Mouse (Mus musculus): Measurements from ENCODE around the gene Zscan10. TPM values are rescaled to one million over a fixed set of nuclear protein-coding genes. Genes with fewer than 3 reads are reported as not detected.

Zscan10 gene
- polyA plus RNA-seq, 1 experiment from 2014 or later, result 0.26 TPM

- peak; percentile 3; the same call in 1 of the 2 replicates for ATAC-seq (ENCODE audit: low read depth)
- H3K36me3 ChIP-seq (ENCODE audit: control insufficient read depth, insufficient read depth, low read length), result no peaks in the 10 kb centered on the region
- no peaks in the 10 kb centered on the region for H3K9me3 ChIP-seq (ENCODE audit: control insufficient read depth, low read length)
- H3K27ac ChIP-seq (ENCODE audit: low read length), result peak overlapping the region; percentile 96
- WGBS, result 29% methylated on average over 7 of the region's 7 CpGs
- H3K4me3 ChIP-seq (ENCODE audit: low read length), result peak overlapping the region; percentile 56
- peak overlapping the region; percentile 70 for H3K9ac ChIP-seq (ENCODE audit: low read length)
- no peaks in the 10 kb centered on the region for H3K27me3 ChIP-seq (ENCODE audit: control insufficient read depth, insufficient read depth, low read depth, low read length)
- peaks cover 12% of the 10 kb centered on the region for H3K4me1 ChIP-seq (replicated peaks; ENCODE audit: control insufficient read depth, insufficient read depth, low read length)
- peak overlapping the region; percentile 86 for H3K4me2 ChIP-seq (ENCODE audit: low read depth, low read length)
These were observed 1.0 kb upstream of the Zscan10 start for GRCm38 (mm10) chr17:23599605-23600063.

DNA sequence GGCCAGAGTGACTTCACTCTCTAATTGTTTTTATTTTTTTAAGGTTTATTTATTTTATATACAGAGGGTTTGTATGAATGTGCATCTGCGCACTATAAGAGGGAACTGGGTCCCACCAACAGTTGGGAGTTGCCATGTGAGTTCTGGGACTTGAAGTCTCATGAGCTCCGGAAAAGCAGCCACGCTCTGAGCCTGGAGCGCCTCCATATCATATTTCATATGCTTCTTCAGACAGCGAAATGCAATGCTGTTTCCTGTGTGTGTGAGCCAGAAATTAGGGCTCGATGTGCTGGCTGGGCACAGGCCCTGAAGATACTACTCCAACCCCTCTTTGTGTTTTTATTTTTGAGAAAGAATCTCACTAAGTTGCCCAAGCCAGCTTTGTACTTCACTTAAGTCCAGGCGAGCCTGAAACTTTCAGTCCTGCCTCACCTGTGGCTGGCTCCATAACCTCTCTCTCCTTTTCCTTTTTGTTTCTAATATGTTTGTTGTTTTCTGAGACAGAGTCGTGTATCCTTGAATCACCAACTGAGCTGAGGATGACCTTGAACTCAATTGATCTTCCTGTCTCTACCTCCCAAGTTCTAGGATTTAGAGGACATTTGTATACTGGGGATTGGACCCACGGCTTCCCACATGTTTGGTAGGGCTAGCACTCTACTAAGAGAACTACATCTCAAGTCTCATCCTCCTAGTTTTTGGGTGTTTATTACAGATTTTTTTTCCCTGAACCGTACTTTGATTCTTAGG lies 1.4 kb downstream of the Zscan10 start:
- Histone ChIP-seq H3K4me2 (ENCODE audit: low read depth, low read length) (no peak overlapping the region), H3K9me3 (ENCODE audit: control insufficient read depth, low read length) (no peaks in the 10 kb centered on the region), H3K4me1 (replicated peaks; ENCODE audit: control insufficient read depth, insufficient read depth, low read length) (peaks cover 12% of the 10 kb centered on the region), H3K27ac (ENCODE audit: low read length) (peak overlapping the region; percentile 29), H3K27me3 (ENCODE audit: control insufficient read depth, insufficient read depth, low read depth, low read length) (no peaks in the 10 kb centered on the region), H3K36me3 (ENCODE audit: control insufficient read depth, insufficient read depth, low read length) (no peaks in the 10 kb centered on the region), H3K4me3 (ENCODE audit: low read length) (no peak overlapping the region), H3K9ac (ENCODE audit: low read length) (no peak overlapping the region)
- WGBS, result 33% methylated on average over 10 of the region's 10 CpGs
- ATAC-seq (ENCODE audit: low read depth), result no peak

- H3K36me3 ChIP-seq (ENCODE audit: control insufficient read depth, insufficient read depth, low read length), result no peaks in the 10 kb centered on the region
- no peak overlapping the region for H3K27ac ChIP-seq (ENCODE audit: low read length)
- no peaks in the 10 kb centered on the region for H3K9me3 ChIP-seq (ENCODE audit: control insufficient read depth, low read length)
- no peaks in the 10 kb centered on the region for H3K27me3 ChIP-seq (ENCODE audit: control insufficient read depth, insufficient read depth, low read depth, low read length)
- no peak overlapping the region for H3K9ac ChIP-seq (ENCODE audit: low read length)
- no peak overlapping the region for H3K4me2 ChIP-seq (ENCODE audit: low read depth, low read length)
- no peak for ATAC-seq (ENCODE audit: low read depth)
- 46% methylated on average over 8 of the region's 8 CpGs for WGBS
- peaks cover 12% of the 10 kb centered on the region for H3K4me1 ChIP-seq (replicated peaks; ENCODE audit: control insufficient read depth, insufficient read depth, low read length)
- H3K4me3 ChIP-seq (ENCODE audit: low read length), result no peak overlapping the region
These were observed 2.4 kb downstream of the Zscan10 start for GRCm38 (mm10) chr17:23603077-23603476.

- Histone ChIP-seq H3K27me3 (ENCODE audit: control insufficient read depth, insufficient read depth, low read depth, low read length) (no peaks in the 10 kb centered on the region), H3K4me1 (replicated peaks; ENCODE audit: control insufficient read depth, insufficient read depth, low read length) (peaks cover 8% of the 10 kb centered on the region)
- no peak for ATAC-seq (ENCODE audit: low read depth)
These were observed 2.9 kb downstream of the Zscan10 start for GRCm38 (mm10) chr17:23603542-23603941.

GRCm38 (mm10) chr17:23604394-23604793 lies 3.7 kb downstream of the Zscan10 start:
- Histone ChIP-seq H3K27ac (ENCODE audit: low read length) (no peak overlapping the region), H3K27me3 (ENCODE audit: control insufficient read depth, insufficient read depth, low read depth, low read length) (no peaks in the 10 kb centered on the region), H3K4me3 (ENCODE audit: low read length) (no peak overlapping the region), H3K36me3 (ENCODE audit: control insufficient read depth, insufficient read depth, low read length) (no peaks in the 10 kb centered on the region), H3K4me2 (ENCODE audit: low read depth, low read length) (no peak overlapping the region), H3K9me3 (ENCODE audit: control insufficient read depth, low read length) (no peaks in the 10 kb centered on the region), H3K9ac (ENCODE audit: low read length) (no peak overlapping the region), H3K4me1 (replicated peaks; ENCODE audit: control insufficient read depth, insufficient read depth, low read length) (peaks cover 8% of the 10 kb centered on the region)
- 69% methylated on average over 7 of the region's 7 CpGs for WGBS
- no peak for ATAC-seq (ENCODE audit: low read depth)

More at GRCm38 (mm10) chr17:23603542-23603941, 2.9 kb downstream of the Zscan10 start:
- Histone ChIP-seq H3K36me3 (ENCODE audit: control insufficient read depth, insufficient read depth, low read length) (no peaks in the 10 kb centered on the region), H3K9me3 (ENCODE audit: control insufficient read depth, low read length) (no peaks in the 10 kb centered on the region), H3K27ac (ENCODE audit: low read length) (no peak overlapping the region), H3K9ac (ENCODE audit: low read length) (no peak overlapping the region), H3K4me2 (ENCODE audit: low read depth, low read length) (no peak overlapping the region), H3K4me3 (ENCODE audit: low read length) (no peak overlapping the region)
- 55% methylated on average over 2 of the region's 2 CpGs for WGBS

- no peak overlapping the region for H3K27ac ChIP-seq (ENCODE audit: low read length)
- H3K27me3 ChIP-seq (ENCODE audit: control insufficient read depth, insufficient read depth, low read depth, low read length), result no peaks in the 10 kb centered on the region
- H3K9me3 ChIP-seq (ENCODE audit: control insufficient read depth, low read length), result no peaks in the 10 kb centered on the region
- no peak overlapping the region for H3K9ac ChIP-seq (ENCODE audit: low read length)
- ATAC-seq (ENCODE audit: low read depth), result no peak
- no peak overlapping the region for H3K4me3 ChIP-seq (ENCODE audit: low read length)
- 79% methylated on average over 8 of the region's 8 CpGs for WGBS
- no peak overlapping the region for H3K4me2 ChIP-seq (ENCODE audit: low read depth, low read length)
- no peaks in the 10 kb centered on the region for H3K36me3 ChIP-seq (ENCODE audit: control insufficient read depth, insufficient read depth, low read length)
- H3K4me1 ChIP-seq (replicated peaks; ENCODE audit: control insufficient read depth, insufficient read depth, low read length), result peaks cover 5% of the 10 kb centered on the region
These were observed 4.6 kb downstream of the Zscan10 start for GRCm38 (mm10) chr17:23605220-23605619.

DNA sequence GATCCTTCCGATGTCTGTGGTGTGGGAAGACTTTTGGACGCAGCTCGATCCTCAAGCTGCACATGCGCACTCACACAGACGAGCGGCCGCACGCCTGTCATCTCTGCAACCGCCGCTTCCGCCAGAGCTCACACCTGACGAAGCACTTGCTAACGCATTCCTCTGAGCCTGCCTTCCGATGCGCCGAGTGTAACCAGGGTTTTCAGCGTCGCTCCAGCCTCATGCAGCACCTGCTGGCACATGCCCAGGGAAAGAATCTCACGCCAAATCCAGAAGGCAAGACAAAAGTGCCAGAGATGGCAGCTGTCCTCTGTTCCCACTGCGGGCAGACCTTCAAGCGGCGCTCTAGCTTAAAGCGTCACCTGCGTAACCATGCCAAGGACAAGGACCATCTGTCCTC lies 9.0 kb downstream of the Zscan10 start:
- ATAC-seq (ENCODE audit: low read depth), result no peak
- no peak overlapping the region for H3K4me2 ChIP-seq (ENCODE audit: low read depth, low read length)

GRCm38 (mm10) chr17:23610361-23610800 lies 9.7 kb downstream of the Zscan10 start:
- H3K4me3 ChIP-seq (ENCODE audit: low read length), result no peak overlapping the region
- H3K27ac ChIP-seq (ENCODE audit: low read length), result no peak overlapping the region
- no peaks in the 10 kb centered on the region for H3K9me3 ChIP-seq (ENCODE audit: control insufficient read depth, low read length)
- no peaks in the 10 kb centered on the region for H3K36me3 ChIP-seq (ENCODE audit: control insufficient read depth, insufficient read depth, low read length)
- ATAC-seq (ENCODE audit: low read depth), result peak; percentile 82
- no peak overlapping the region for H3K9ac ChIP-seq (ENCODE audit: low read length)
- no peaks in the 10 kb centered on the region for H3K4me1 ChIP-seq (replicated peaks; ENCODE audit: control insufficient read depth, insufficient read depth, low read length)
- 73% methylated on average over 28 of the region's 28 CpGs for WGBS
- no peak overlapping the region for H3K4me2 ChIP-seq (ENCODE audit: low read depth, low read length)
- H3K27me3 ChIP-seq (ENCODE audit: control insufficient read depth, insufficient read depth, low read depth, low read length), result no peaks in the 10 kb centered on the region

More for the DNA sequence above, 9.0 kb downstream of the Zscan10 start:
- no peak overlapping the region for H3K9ac ChIP-seq (ENCODE audit: low read length)
- no peaks in the 10 kb centered on the region for H3K27me3 ChIP-seq (ENCODE audit: control insufficient read depth, insufficient read depth, low read depth, low read length)
- H3K9me3 ChIP-seq (ENCODE audit: control insufficient read depth, low read length), result no peaks in the 10 kb centered on the region
- no peak overlapping the region for H3K4me3 ChIP-seq (ENCODE audit: low read length)
- 86% methylated on average over 24 of the region's 24 CpGs for WGBS
- no peaks in the 10 kb centered on the region for H3K4me1 ChIP-seq (replicated peaks; ENCODE audit: control insufficient read depth, insufficient read depth, low read length)
- H3K27ac ChIP-seq (ENCODE audit: low read length), result no peak overlapping the region
- no peaks in the 10 kb centered on the region for H3K36me3 ChIP-seq (ENCODE audit: control insufficient read depth, insufficient read depth, low read length)

- Histone ChIP-seq H3K4me3 (ENCODE audit: low read length) (no peak overlapping the region), H3K4me2 (ENCODE audit: low read depth, low read length) (no peak overlapping the region), H3K4me1 (replicated peaks; ENCODE audit: control insufficient read depth, insufficient read depth, low read length) (no peaks in the 10 kb centered on the region), H3K9me3 (ENCODE audit: control insufficient read depth, low read length) (no peaks in the 10 kb centered on the region), H3K27me3 (ENCODE audit: control insufficient read depth, insufficient read depth, low read depth, low read length) (peaks cover 2% of the 10 kb centered on the region; the same call in 1 of the 2 replicates), H3K9ac (ENCODE audit: low read length) (no peak overlapping the region), H3K36me3 (ENCODE audit: control insufficient read depth, insufficient read depth, low read length) (no peaks in the 10 kb centered on the region), H3K27ac (ENCODE audit: low read length) (no peak overlapping the region)
- no peak for ATAC-seq (ENCODE audit: low read depth)
- 24% methylated on average over 9 of the region's 9 CpGs for WGBS
These were observed 16.4 kb downstream of the Zscan10 start for GRCm38 (mm10) chr17:23617087-23617486.
